Mouse (Mus musculus) bone marrow, adult 2 months (tissue): Measurements from ENCODE around the gene Fam227b.

Experiments
- CTCF ChIP-seq: fragments of 200-500 bp; IDR thresholded peaks from 2 replicates; pipeline ENCODE4 v1.5.1; 2011; ENCODE audit warnings: low read length, control low read depth; ENCODE audit not compliant: control insufficient read depth, insufficient read depth
- POLR2A ChIP-seq: fragments of 200-500 bp; IDR thresholded peaks from 2 replicates; pipeline ENCODE4 v1.6.1; 2011; ENCODE audit warnings: low read depth, mild to moderate bottlenecking, control low read depth, low read length, borderline replicate concordance; ENCODE audit not compliant: control insufficient read depth

DNA sequence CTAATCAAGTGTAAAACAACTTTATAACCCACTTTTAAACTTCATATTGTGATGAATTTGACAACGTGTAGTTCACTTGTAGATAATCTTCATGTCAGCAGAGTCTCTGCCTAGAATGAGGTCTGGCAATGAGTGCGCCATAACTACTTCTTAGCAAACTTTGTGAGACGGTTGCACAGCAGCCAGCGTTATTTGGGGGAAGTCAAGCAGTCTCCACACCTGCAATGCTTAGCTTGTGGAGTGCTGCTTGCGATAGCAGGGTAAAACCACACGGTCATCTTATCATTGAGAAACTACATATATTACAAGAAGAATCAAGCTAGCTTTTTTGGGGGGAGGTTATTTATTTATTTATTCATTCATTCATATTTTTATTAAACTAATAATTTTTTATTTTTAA lies 75.3 kb downstream of the Fam227b start:
- no peak for TF ChIP-seq POLR2A
- no peak for TF ChIP-seq CTCF
